Mouse (Mus musculus) liver, embryonic 16.5 days (tissue): ENCODE measurements around the gene Appl2. TPM values are rescaled to one million over a fixed set of nuclear protein-coding genes. Genes with fewer than 3 reads are reported as not detected.

Source experiments
- ATAC-seq: fragments of 200-750 bp; cut with Nextera tagmentation; 2 replicates; pipeline ENCODE4 v1.8.0; 2017; ENCODE audit warnings: low read depth, mild to moderate bottlenecking, moderate number of reproducible peaks, moderate library complexity
- H3K27ac ChIP-seq: fragments of 300-500 bp; sonication (generic); 2 replicates; pipeline ENCODE4 v1.5.1; 2014; ENCODE audit warnings: mild to moderate bottlenecking, low read length
- H3K27me3 ChIP-seq: fragments of 300-500 bp; sonication (generic); 2 replicates; pipeline ENCODE4 v1.6.1; 2014; ENCODE audit warnings: low read depth, low read length, mixed read lengths; ENCODE audit not compliant: control insufficient read depth, insufficient read depth
- H3K36me3 ChIP-seq: fragments of 300-500 bp; sonication (generic); 2 replicates; pipeline ENCODE4 v1.6.1; 2014; ENCODE audit warnings: mild to moderate bottlenecking; ENCODE audit not compliant: control insufficient read depth, insufficient read depth
- H3K4me1 ChIP-seq: fragments of 300-500 bp; sonication (generic); 2 replicates; pipeline ENCODE4 v1.6.1; 2014; ENCODE audit warnings: low read depth, low read length, mixed read lengths; ENCODE audit not compliant: control insufficient read depth
- H3K4me2 ChIP-seq: fragments of 300-500 bp; sonication (generic); 2 replicates; pipeline ENCODE4 v1.6.1; 2014; ENCODE audit warnings: low read depth, low read length, mixed read lengths
- H3K4me3 ChIP-seq: fragments of 300-500 bp; sonication (generic); 2 replicates; pipeline ENCODE4 v1.5.1; 2014; ENCODE audit warnings: low read depth, mild to moderate bottlenecking, low read length
- H3K9ac ChIP-seq: fragments of 300-500 bp; sonication (generic); 2 replicates; pipeline ENCODE4 v1.6.1; 2014; ENCODE audit warnings: low read depth, low read length
- H3K9me3 ChIP-seq: fragments of 300-500 bp; sonication (generic); replicated peaks from 2 replicates; pipeline ENCODE4 v1.6.1; 2016; ENCODE audit warnings: low read length; ENCODE audit not compliant: control insufficient read depth
- WGBS: fragments of 180-500 bp; shearing (Covaris S2); extraction: QIAGEN DNeasy Blood & Tissue Kit; methylation state at CpG from one replicate; pipeline ENCODE4 v1.1.7; 2014; ENCODE audit not compliant: insufficient replicate concordance; 5-methylcytosine and 5-hydroxymethylcytosine counted together
- polyA plus RNA-seq: library from polyadenylated mRNA; unstranded; fragments of >200 nt; fragmentation: Nextera tagmentation; extraction: Ambion mirVana; gene quantifications from 2 replicates; pipeline ENCODE4 v1.2.1, GENCODE M21; 2015

Appl2 gene
- polyA plus RNA-seq, 1 experiment from 2014 or later, result 15.9 TPM

DNA sequence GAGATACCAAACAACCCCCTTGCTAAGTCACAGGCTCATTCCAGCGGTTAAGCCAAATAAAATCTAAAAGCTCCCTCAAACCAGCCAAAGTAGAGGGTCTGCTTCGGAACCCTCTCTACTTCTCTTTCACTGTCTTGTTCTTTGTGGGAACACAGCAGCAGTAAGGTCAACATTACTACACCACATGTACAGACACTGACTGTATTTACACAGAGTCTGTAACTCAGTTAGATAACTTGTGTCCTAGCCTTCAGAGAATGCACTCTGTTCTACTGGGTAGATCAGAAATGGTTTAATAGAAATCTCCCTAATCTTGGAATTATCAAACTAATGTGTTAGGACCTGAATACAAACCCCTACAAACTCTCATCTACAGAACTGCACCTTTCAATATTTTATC lies 12.3 kb downstream of the Appl2 start:
- H3K4me2 ChIP-seq, result peak overlapping the region; percentile 35; the same call in 1 of the 2 replicates
- H3K4me1 ChIP-seq, result no peaks in the 10 kb centered on the region; the same call in 1 of the 2 replicates
- ATAC-seq, result peak; percentile 73
- no peaks in the 10 kb centered on the region for H3K27me3 ChIP-seq
- WGBS, result 64% methylated on average over 2 of the region's 2 CpGs
- H3K9me3 ChIP-seq, result no peaks in the 10 kb centered on the region
- no peaks in the 10 kb centered on the region for H3K36me3 ChIP-seq
- H3K9ac ChIP-seq, result no peak overlapping the region
- H3K27ac ChIP-seq, result peak overlapping the region; percentile 57
- H3K4me3 ChIP-seq, result no peak overlapping the region

DNA sequence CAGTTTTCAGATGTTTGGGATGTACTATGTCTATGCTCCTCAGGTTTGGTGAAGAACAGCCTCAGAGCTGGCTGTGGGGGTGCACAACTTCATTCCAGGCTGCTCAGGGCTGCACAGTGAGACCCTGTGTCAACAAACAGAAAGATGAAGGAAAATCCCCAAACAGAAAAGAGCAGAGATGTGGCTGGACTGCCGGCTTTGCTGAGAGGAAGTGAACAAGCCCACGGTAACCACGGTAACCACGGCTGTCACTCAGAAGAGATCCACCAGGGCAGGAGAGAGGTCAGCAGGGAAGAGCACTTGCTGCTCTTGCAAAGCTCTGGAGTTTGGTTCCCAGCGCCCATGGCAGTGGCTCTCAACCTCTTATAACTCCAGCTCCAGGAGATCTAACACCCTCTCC lies 14.1 kb downstream of the Appl2 start:
- Histone ChIP-seq H3K9ac (no peak overlapping the region), H3K36me3 (no peaks in the 10 kb centered on the region), H3K27me3 (no peaks in the 10 kb centered on the region), H3K4me2 (no peak overlapping the region), H3K27ac (no peak overlapping the region), H3K9me3 (no peaks in the 10 kb centered on the region), H3K4me3 (no peak overlapping the region), H3K4me1 (no peaks in the 10 kb centered on the region; the same call in 1 of the 2 replicates)
- no peak for ATAC-seq
- 4% methylated on average over 5 of the region's 5 CpGs for WGBS

DNA sequence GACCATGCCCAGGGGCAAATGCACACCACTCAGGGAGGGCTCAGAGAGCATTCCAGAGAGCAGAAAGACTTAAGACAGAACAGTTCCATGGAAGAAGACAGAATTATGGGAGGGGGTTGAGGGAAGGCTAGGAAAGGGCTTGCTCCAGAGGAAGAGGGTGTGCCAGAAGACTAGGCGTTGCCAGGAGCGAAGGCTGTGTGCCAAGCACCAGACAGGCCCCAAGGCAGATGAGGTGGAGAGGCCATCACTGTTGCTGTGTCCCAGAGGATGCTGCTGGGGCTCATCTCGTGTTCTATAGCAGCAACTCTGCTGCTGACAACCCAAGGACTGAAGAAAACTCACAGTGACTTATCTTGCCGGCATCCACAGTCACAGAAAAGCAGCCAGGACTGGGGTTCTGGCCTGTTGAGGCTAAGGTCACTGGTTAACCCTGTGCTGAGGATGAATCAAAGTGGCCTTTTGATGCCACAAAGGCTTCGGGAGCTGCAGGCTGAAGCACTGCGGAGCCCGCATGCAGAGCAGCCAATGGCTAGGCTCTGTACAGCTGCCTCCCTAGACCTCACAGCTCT lies 15.6 kb downstream of the Appl2 start:
- Histone ChIP-seq H3K4me2 (no peak overlapping the region), H3K27ac (no peak overlapping the region), H3K9ac (no peak overlapping the region), H3K27me3 (no peaks in the 10 kb centered on the region), H3K4me1 (no peaks in the 10 kb centered on the region; the same call in 1 of the 2 replicates), H3K4me3 (no peak overlapping the region), H3K9me3 (no peaks in the 10 kb centered on the region), H3K36me3 (no peaks in the 10 kb centered on the region)
- ATAC-seq, result no peak
- 69% methylated on average over 7 of the region's 7 CpGs for WGBS

- no peaks in the 10 kb centered on the region; the same call in 1 of the 2 replicates for H3K4me1 ChIP-seq
- 64% methylated on average over 10 of the region's 10 CpGs for WGBS
- ATAC-seq, result no peak
- no peaks in the 10 kb centered on the region for H3K9me3 ChIP-seq
- no peaks in the 10 kb centered on the region for H3K36me3 ChIP-seq
- H3K4me2 ChIP-seq, result no peak overlapping the region
- H3K9ac ChIP-seq, result no peak overlapping the region
- H3K27ac ChIP-seq, result no peak overlapping the region
- no peaks in the 10 kb centered on the region for H3K27me3 ChIP-seq
- H3K4me3 ChIP-seq, result no peak overlapping the region
Measured at GRCm38 (mm10) chr10:83631775-83632174, 16.8 kb downstream of the Appl2 start.

DNA sequence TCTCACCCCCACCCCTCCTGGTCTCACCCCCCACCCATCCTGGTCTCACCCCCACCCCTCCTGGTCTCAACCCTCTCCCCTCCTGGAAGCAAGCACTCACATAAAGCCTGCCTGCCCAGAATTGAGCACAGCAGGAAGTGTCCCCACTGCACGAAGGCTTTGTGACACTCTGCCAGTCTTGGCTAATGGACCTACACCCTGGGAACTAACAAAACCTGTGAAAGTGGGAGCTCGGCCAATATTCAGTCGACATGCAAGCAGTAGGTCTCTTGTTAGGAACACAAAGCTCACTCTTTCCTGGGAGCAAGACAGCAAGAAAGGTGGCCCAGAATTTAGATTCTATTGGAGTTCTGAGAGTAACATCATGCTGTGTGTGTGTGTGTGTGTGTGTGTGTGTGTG lies 17.6 kb downstream of the Appl2 start:
- Histone ChIP-seq H3K9ac (no peak overlapping the region), H3K9me3 (no peaks in the 10 kb centered on the region), H3K36me3 (no peaks in the 10 kb centered on the region), H3K27ac (no peak overlapping the region), H3K4me1 (no peaks in the 10 kb centered on the region; the same call in 1 of the 2 replicates), H3K4me2 (no peak overlapping the region), H3K27me3 (no peaks in the 10 kb centered on the region), H3K4me3 (no peak overlapping the region)
- WGBS, result 54% methylated on average over 3 of the region's 3 CpGs
- no peak for ATAC-seq

- no peak overlapping the region for H3K4me2 ChIP-seq
- no peaks in the 10 kb centered on the region for H3K27me3 ChIP-seq
- H3K4me1 ChIP-seq, result no peaks in the 10 kb centered on the region
- ATAC-seq, result no peak
- H3K36me3 ChIP-seq, result no peaks in the 10 kb centered on the region
- no peak overlapping the region for H3K27ac ChIP-seq
- H3K4me3 ChIP-seq, result no peak overlapping the region
- 73% methylated on average over 5 of the region's 5 CpGs for WGBS
- no peak overlapping the region for H3K9ac ChIP-seq
- H3K9me3 ChIP-seq, result no peaks in the 10 kb centered on the region
Measured at GRCm38 (mm10) chr10:83629878-83630277, 18.7 kb downstream of the Appl2 start.

DNA sequence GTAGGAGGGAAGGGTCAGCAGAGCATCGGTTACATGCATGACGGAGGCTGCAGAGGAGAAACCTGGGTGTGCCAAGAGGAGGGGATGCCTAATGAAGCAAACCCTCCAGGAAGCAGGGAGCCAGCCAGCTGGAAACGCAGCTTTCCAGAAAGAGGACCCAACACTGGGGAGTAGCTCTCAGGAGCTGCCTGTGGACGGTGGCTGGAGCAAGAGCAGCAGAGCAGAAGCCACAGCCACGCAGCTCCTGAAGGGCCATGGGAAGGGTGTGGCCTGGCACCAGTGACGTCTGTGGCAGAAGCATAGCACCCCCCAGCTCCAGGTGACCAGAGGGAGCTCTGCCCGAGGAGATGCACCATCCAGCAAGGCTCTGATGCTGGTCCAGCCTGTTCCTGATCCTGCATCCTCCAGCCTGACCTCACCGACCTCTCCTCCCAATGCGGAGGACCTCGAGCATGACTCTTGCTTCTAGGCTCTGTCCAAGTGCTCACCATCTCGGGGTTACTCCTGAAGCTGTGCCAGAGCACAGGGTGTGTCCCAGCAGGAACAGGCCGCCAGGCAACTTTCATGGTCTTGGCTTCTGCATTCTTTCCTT lies 19.3 kb downstream of the Appl2 start:
- H3K4me3 ChIP-seq, result no peak overlapping the region
- no peak for ATAC-seq
- H3K9me3 ChIP-seq, result no peaks in the 10 kb centered on the region
- no peak overlapping the region for H3K4me2 ChIP-seq
- WGBS, result 62% methylated on average over 12 of the region's 12 CpGs
- H3K27ac ChIP-seq, result no peak overlapping the region
- no peaks in the 10 kb centered on the region for H3K36me3 ChIP-seq
- no peaks in the 10 kb centered on the region for H3K4me1 ChIP-seq
- no peak overlapping the region for H3K9ac ChIP-seq
- H3K27me3 ChIP-seq, result no peaks in the 10 kb centered on the region

- 57% methylated on average over 4 of the region's 4 CpGs for WGBS
- H3K27me3 ChIP-seq, result no peaks in the 10 kb centered on the region
- no peaks in the 10 kb centered on the region for H3K4me1 ChIP-seq
- H3K36me3 ChIP-seq, result no peaks in the 10 kb centered on the region
- no peak overlapping the region for H3K9ac ChIP-seq
- H3K27ac ChIP-seq, result no peak overlapping the region
- no peaks in the 10 kb centered on the region for H3K9me3 ChIP-seq
- ATAC-seq, result no peak
- H3K4me3 ChIP-seq, result no peak overlapping the region
- H3K4me2 ChIP-seq, result no peak overlapping the region
Measured at GRCm38 (mm10) chr10:83628241-83628640, 20.3 kb downstream of the Appl2 start.

- Histone ChIP-seq H3K36me3 (no peaks in the 10 kb centered on the region), H3K4me1 (no peaks in the 10 kb centered on the region), H3K27me3 (no peaks in the 10 kb centered on the region), H3K4me2 (no peak overlapping the region), H3K9me3 (no peaks in the 10 kb centered on the region), H3K4me3 (no peak overlapping the region), H3K9ac (no peak overlapping the region), H3K27ac (no peak overlapping the region)
- 74% methylated on average over 9 of the region's 9 CpGs for WGBS
- ATAC-seq, result no peak
Measured at GRCm38 (mm10) chr10:83627113-83627687, 21.3 kb downstream of the Appl2 start.
